Mouse (Mus musculus): Measurements from ENCODE around the gene Trpv5.

DNA sequence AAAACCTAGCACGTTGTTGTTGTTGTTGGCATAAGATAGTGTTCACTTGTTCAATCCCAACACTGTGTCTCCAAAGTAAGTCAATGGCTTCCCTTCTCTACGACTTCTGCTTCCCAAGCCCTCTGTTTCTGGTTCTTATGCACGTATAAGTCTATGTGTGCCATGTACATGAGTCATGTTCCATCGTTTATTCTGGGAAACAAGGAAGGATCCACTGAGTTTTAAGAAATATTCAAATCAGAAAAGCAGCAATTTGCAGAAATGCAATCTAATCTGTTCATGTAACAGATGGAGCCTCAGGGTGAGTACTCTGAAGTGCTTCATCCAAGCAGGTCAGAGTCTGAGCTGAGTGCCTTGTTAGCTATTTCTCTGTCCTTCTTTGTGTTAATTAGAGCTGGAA lies 49.0 kb downstream of the Trpv5 start:
- TF ChIP-seq CTCF (IDR thresholded peaks at IDR 0.05; ENCODE audit: borderline replicate concordance, insufficient read depth, low read length) (no peak), POLR2A (IDR thresholded peaks at IDR 0.05; ENCODE audit: low read depth, low read length) (no peak)

Data from embryonic fibroblast, embryonic 13.5 days (primary cell).